Mouse (Mus musculus) forebrain, embryonic 16.5 days (tissue): ENCODE measurements around the gene Nckap5. TPM values are rescaled to one million over a fixed set of nuclear protein-coding genes. Genes with fewer than 3 reads are reported as not detected.

ENCODE experiments used
- ATAC-seq: fragments of 200-750 bp; cut with Nextera tagmentation; 2 replicates; pipeline ENCODE4 v1.8.0; 2017; ENCODE audit warnings: mild to moderate bottlenecking, moderate library complexity
- H3K27ac ChIP-seq: fragments of 300-500 bp; sonication (generic); 2 replicates; pipeline ENCODE4 v1.5.1; 2014; ENCODE audit warnings: low read length, control low read depth
- H3K27me3 ChIP-seq: fragments of 300-500 bp; sonication (generic); replicated peaks from 2 replicates; pipeline ENCODE4 v1.6.1; 2014; ENCODE audit warnings: low read length; ENCODE audit not compliant: control insufficient read depth, insufficient read depth
- H3K36me3 ChIP-seq: fragments of 300-500 bp; sonication (generic); 2 replicates; pipeline ENCODE4 v1.6.1; 2014; ENCODE audit not compliant: control insufficient read depth, insufficient read depth
- H3K4me1 ChIP-seq: fragments of 300-500 bp; sonication (generic); replicated peaks from 2 replicates; pipeline ENCODE4 v1.6.1; 2014; ENCODE audit warnings: low read length; ENCODE audit not compliant: control insufficient read depth, insufficient read depth
- H3K4me2 ChIP-seq: fragments of 300-500 bp; sonication (generic); 2 replicates; pipeline ENCODE4 v1.6.1; 2014; ENCODE audit warnings: mild to moderate bottlenecking, low read length, control low read depth
- H3K4me3 ChIP-seq: fragments of 300-500 bp; sonication (generic); replicated peaks from 2 replicates; pipeline ENCODE4 v1.5.1; 2014; ENCODE audit warnings: mild to moderate bottlenecking, low read length, control low read depth
- H3K9ac ChIP-seq: fragments of 300-500 bp; sonication (generic); replicated peaks from 2 replicates; pipeline ENCODE4 v1.6.1; 2014; ENCODE audit warnings: low read depth, low read length, control low read depth
- H3K9me3 ChIP-seq: fragments of 300-500 bp; sonication (generic); 2 replicates; pipeline ENCODE4 v1.6.1; 2016; ENCODE audit warnings: low read length; ENCODE audit not compliant: control insufficient read depth
- WGBS: fragments of 180-500 bp; shearing (Covaris S2); extraction: QIAGEN DNeasy Blood & Tissue Kit; methylation state at CpG from one replicate; pipeline ENCODE4 v1.1.7; 2014; 5-methylcytosine and 5-hydroxymethylcytosine counted together
- polyA plus RNA-seq: library from polyadenylated mRNA; unstranded; fragments of >200 nt; fragmentation: Nextera tagmentation; extraction: Ambion mirVana; gene quantifications from 2 replicates; pipeline ENCODE4 v1.2.1, GENCODE M21; 2015

The Nckap5 gene
- polyA plus RNA-seq, 1 experiment from 2014 or later: 27.2 TPM

GRCm38 (mm10) chr1:126442723-126443122 is 387.9 kb downstream of the Nckap5 start:
- H3K9me3 ChIP-seq: no peaks in the 10 kb centered on the region
- no peak overlapping the region for H3K27ac ChIP-seq
- 74% methylated on average over 1 of the region's 1 CpGs for WGBS
- no peaks in the 10 kb centered on the region for H3K27me3 ChIP-seq
- no peaks in the 10 kb centered on the region for H3K36me3 ChIP-seq
- ATAC-seq: no peak
- peaks cover 8% of the 10 kb centered on the region; the same call in 1 of the 2 replicates for H3K4me1 ChIP-seq
- H3K9ac ChIP-seq: no peak overlapping the region
- H3K4me2 ChIP-seq: no peak overlapping the region
- H3K4me3 ChIP-seq: no peak overlapping the region

- Histone ChIP-seq H3K9me3 (no peaks in the 10 kb centered on the region), H3K4me3 (no peak overlapping the region), H3K27me3 (no peaks in the 10 kb centered on the region), H3K4me1 (peaks cover 12% of the 10 kb centered on the region), H3K27ac (no peak overlapping the region), H3K4me2 (no peak overlapping the region), H3K9ac (no peak overlapping the region), H3K36me3 (no peaks in the 10 kb centered on the region)
- ATAC-seq: peak; percentile 60
- WGBS: 46% methylated on average over 6 of the region's 6 CpGs
Measured at GRCm38 (mm10) chr1:126438000-126438572, 392.5 kb downstream of the Nckap5 start.

- no peak overlapping the region for H3K4me3 ChIP-seq
- H3K9ac ChIP-seq: no peak overlapping the region
- no peak for ATAC-seq
- WGBS: 39% methylated on average over 9 of the region's 9 CpGs
- no peaks in the 10 kb centered on the region for H3K9me3 ChIP-seq
- no peak overlapping the region; the same call in 1 of the 2 replicates for H3K27ac ChIP-seq
- no peak overlapping the region for H3K4me2 ChIP-seq
- H3K4me1 ChIP-seq: peaks cover 12% of the 10 kb centered on the region
- H3K27me3 ChIP-seq: no peaks in the 10 kb centered on the region
- H3K36me3 ChIP-seq: no peaks in the 10 kb centered on the region
Measured at GRCm38 (mm10) chr1:126436937-126437667, 393.5 kb downstream of the Nckap5 start.

GRCm38 (mm10) chr1:126432285-126432684 is 398.3 kb downstream of the Nckap5 start:
- Histone ChIP-seq H3K4me2 (no peak overlapping the region), H3K4me1 (peaks cover 11% of the 10 kb centered on the region), H3K9ac (no peak overlapping the region), H3K4me3 (no peak overlapping the region), H3K36me3 (no peaks in the 10 kb centered on the region), H3K27ac (no peak overlapping the region; the same call in 1 of the 2 replicates), H3K27me3 (no peaks in the 10 kb centered on the region), H3K9me3 (no peaks in the 10 kb centered on the region)
- WGBS: 84% methylated on average over 4 of the region's 4 CpGs
- ATAC-seq: no peak

- H3K4me1 ChIP-seq: peaks cover 8% of the 10 kb centered on the region
- H3K9me3 ChIP-seq: no peaks in the 10 kb centered on the region
- H3K4me2 ChIP-seq: no peak overlapping the region
- peak; percentile 83 for ATAC-seq
- no peak overlapping the region for H3K4me3 ChIP-seq
- no peaks in the 10 kb centered on the region for H3K27me3 ChIP-seq
- peak overlapping the region; percentile 53 for H3K27ac ChIP-seq
- H3K36me3 ChIP-seq: no peaks in the 10 kb centered on the region
- no peak overlapping the region for H3K9ac ChIP-seq
- 12% methylated on average over 5 of the region's 5 CpGs for WGBS
Measured at GRCm38 (mm10) chr1:126431594-126431993, 399.0 kb downstream of the Nckap5 start.

- Histone ChIP-seq H3K27ac (no peak overlapping the region), H3K27me3 (no peaks in the 10 kb centered on the region), H3K4me3 (no peak overlapping the region), H3K36me3 (no peaks in the 10 kb centered on the region), H3K4me1 (no peaks in the 10 kb centered on the region), H3K4me2 (no peak overlapping the region), H3K9me3 (no peaks in the 10 kb centered on the region), H3K9ac (no peak overlapping the region)
- WGBS: 77% methylated on average over 5 of the region's 5 CpGs
- ATAC-seq: no peak
Measured at GRCm38 (mm10) chr1:126411426-126411825, 419.2 kb downstream of the Nckap5 start.

- Histone ChIP-seq H3K27ac (no peak overlapping the region), H3K36me3 (no peaks in the 10 kb centered on the region), H3K9me3 (no peaks in the 10 kb centered on the region), H3K4me2 (no peak overlapping the region), H3K4me3 (no peak overlapping the region), H3K4me1 (no peaks in the 10 kb centered on the region), H3K27me3 (no peaks in the 10 kb centered on the region), H3K9ac (no peak overlapping the region)
- 21% methylated on average over 4 of the region's 4 CpGs for WGBS
- no peak for ATAC-seq
Measured at GRCm38 (mm10) chr1:126407886-126408285, 422.7 kb downstream of the Nckap5 start.

GRCm38 (mm10) chr1:126405543-126405942 is 425.1 kb downstream of the Nckap5 start:
- WGBS: 88% methylated on average over 2 of the region's 2 CpGs
- no peaks in the 10 kb centered on the region for H3K36me3 ChIP-seq
- H3K4me2 ChIP-seq: no peak overlapping the region
- H3K4me1 ChIP-seq: no peaks in the 10 kb centered on the region
- H3K9ac ChIP-seq: no peak overlapping the region
- H3K9me3 ChIP-seq: no peaks in the 10 kb centered on the region
- no peaks in the 10 kb centered on the region for H3K27me3 ChIP-seq
- ATAC-seq: no peak
- H3K27ac ChIP-seq: no peak overlapping the region
- no peak overlapping the region for H3K4me3 ChIP-seq

- H3K4me2 ChIP-seq: no peak overlapping the region
- no peaks in the 10 kb centered on the region for H3K9me3 ChIP-seq
- ATAC-seq: no peak
- no peak overlapping the region for H3K27ac ChIP-seq
- H3K36me3 ChIP-seq: no peaks in the 10 kb centered on the region
- no peaks in the 10 kb centered on the region for H3K27me3 ChIP-seq
- no peaks in the 10 kb centered on the region for H3K4me1 ChIP-seq
- H3K4me3 ChIP-seq: no peak overlapping the region
- no peak overlapping the region for H3K9ac ChIP-seq
Measured at GRCm38 (mm10) chr1:126403970-126404369, 426.6 kb downstream of the Nckap5 start.
